Mouse (Mus musculus): ENCODE data around the gene Tsnaxip1. TPM values are rescaled to one million over a fixed set of nuclear protein-coding genes. Genes with fewer than 3 reads are reported as not detected.

Gene Tsnaxip1
- polyA plus RNA-seq, 1 experiment from 2014 or later: 7.2 TPM

DNA sequence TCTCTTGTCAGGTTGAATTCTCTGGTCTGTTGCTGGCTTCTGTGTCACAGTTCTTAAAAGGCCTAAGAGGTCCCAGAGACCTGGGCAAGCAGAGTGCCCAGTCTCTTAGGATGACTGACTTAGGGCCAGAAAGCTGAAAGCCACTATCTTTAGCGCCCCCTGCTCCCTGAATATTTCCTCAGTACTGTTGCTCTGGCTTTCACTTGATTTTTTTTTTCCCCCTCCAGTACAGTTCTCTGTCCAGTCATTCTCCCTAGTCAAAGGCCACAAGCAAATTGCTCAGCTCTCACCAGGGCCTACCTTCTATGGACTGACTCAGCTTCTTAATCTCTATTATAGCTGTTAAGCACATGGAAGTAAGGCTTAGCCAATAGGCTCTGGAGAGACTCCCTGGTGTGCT lies 34.4 kb downstream of the Tsnaxip1 start:
- peaks cover 51% of the 10 kb centered on the region for H3K4me1 ChIP-seq
- no peak for ATAC-seq (ENCODE audit: insufficient number of reproducible peaks, low FRiP score, low TSS enrichment, low read depth)
- H3K36me3 ChIP-seq: peaks cover 34% of the 10 kb centered on the region
- H3K9ac ChIP-seq: peak overlapping the region; percentile 77; the same call in 1 of the 2 replicates
- H3K4me3 ChIP-seq (replicated peaks): peak overlapping the region; percentile 99
- WGBS: 3% methylated on average over 1 of the region's 1 CpGs
- H3K27ac ChIP-seq (replicated peaks): no peak overlapping the region
- no peaks in the 10 kb centered on the region for H3K9me3 ChIP-seq (replicated peaks)
- peak overlapping the region; percentile 75 for H3K4me2 ChIP-seq (replicated peaks)
- H3K27me3 ChIP-seq: no peaks in the 10 kb centered on the region

DNA sequence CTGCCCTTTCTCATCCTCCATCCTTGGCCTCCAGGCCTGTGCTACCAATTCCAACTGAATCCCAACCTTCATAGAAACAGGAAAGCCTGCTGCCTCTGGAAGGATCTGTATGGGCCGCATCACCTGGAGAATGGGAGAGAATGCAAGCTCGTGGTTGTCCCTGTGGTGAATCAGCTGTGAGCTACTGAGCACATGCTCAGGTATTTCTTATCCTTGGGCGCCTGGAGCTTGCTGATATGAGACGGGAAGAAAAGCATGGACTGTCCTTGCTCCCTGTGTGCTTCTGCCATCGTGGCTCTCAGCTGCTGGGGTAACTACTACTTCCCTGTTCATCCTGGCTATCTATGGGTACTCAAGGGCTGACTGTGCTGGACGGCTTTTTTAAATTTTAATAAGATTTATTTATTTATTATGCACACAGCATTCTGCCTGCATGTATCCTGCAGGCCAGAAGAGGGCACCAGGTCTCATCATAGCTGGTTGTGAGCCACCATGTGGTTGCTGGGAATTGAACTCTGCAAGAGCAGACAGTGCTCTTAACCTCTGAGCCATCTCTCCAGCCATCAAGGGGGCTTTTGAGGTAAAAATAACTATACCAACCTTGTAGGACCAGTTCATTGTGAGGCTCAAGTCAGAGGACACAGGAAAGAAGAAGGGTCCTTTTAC lies 39.0 kb downstream of the Tsnaxip1 start:
- H3K4me2 ChIP-seq (replicated peaks): no peak overlapping the region
- no peaks in the 10 kb centered on the region for H3K9me3 ChIP-seq (replicated peaks)
- no peak overlapping the region for H3K27ac ChIP-seq (replicated peaks)
- WGBS: 81% methylated on average over 6 of the region's 6 CpGs
- H3K4me3 ChIP-seq (replicated peaks): no peak overlapping the region
- H3K36me3 ChIP-seq: peaks cover 62% of the 10 kb centered on the region
- H3K27me3 ChIP-seq: no peaks in the 10 kb centered on the region
- ATAC-seq (ENCODE audit: insufficient number of reproducible peaks, low FRiP score, low TSS enrichment, low read depth): no peak
- no peak overlapping the region for H3K9ac ChIP-seq
- H3K4me1 ChIP-seq: peaks cover 16% of the 10 kb centered on the region

DNA sequence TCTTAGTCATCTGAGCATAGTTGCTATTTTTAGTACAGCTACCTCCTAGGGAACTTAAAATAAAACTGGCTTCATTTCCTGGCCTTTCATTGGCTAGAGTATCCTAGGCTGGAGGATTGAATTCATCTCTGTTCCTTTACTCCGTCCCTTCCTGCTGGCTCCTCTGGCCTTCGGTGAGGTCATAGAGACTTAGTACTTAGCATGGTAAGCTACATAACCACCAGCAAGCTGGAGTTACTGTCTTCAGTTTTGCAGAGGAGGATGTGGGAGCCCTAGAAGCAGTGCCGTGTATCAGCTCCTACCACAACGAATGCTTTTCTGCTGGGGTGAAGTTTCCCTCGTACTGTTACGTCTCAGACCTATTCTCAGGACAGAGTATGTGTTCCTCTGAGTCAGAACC lies 46.8 kb downstream of the Tsnaxip1 start:
- Histone ChIP-seq H3K36me3 (peaks cover 84% of the 10 kb centered on the region), H3K9me3 (replicated peaks) (no peaks in the 10 kb centered on the region), H3K27me3 (no peaks in the 10 kb centered on the region), H3K4me1 (no peaks in the 10 kb centered on the region), H3K9ac (no peak overlapping the region), H3K4me3 (replicated peaks) (no peak overlapping the region), H3K27ac (replicated peaks) (no peak overlapping the region), H3K4me2 (replicated peaks) (no peak overlapping the region)
- ATAC-seq (ENCODE audit: insufficient number of reproducible peaks, low FRiP score, low TSS enrichment, low read depth): no peak
- WGBS: 89% methylated on average over 6 of the region's 6 CpGs

DNA sequence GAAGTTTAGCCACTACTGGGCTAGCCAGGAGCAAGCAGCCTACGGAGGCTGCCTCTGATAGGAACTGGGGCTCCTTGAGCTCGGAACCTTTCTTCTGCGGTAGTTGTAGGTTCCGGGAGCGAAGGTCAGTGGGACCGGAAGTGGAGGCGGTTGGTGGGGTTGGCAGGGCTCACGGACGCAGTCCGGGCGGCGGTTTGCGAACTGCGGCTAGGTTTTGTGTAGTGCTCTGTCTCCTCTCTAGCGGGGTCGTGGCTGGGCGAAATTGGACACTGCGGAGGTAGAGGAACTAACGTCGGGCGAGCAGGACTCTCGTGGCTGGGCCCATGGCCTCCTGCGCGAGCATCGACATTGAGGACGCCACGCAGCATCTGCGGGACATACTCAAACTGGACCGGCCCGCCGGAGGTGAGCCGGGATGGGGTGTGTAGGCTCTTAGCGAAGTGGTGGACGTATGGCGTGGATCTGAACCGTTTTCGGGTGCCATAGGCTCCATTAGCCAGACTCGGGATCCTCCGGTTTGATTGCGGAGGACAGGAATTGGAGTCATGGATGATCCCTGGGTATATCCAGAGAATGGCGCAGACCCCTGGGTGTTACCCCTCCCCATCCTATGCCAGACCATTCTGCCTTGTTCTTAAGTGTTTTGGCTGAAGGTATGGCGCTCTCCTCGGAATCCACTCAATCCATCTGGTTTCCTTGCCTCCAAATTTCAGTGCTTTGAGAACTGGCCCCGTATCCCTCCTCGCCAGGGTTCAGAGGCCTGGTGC lies 53.4 kb downstream of the Tsnaxip1 start, which contains the start of gene Edc4:
TSS of gene Edc4 (plus strand) at position 128 of the 767 bp plus-strand sequence.
- ATAC-seq (ENCODE audit: insufficient number of reproducible peaks, low FRiP score, low TSS enrichment, low read depth): peak; percentile 75
- Histone ChIP-seq H3K27ac (replicated peaks) (peak within 1 kb of the TSS; percentile 76), H3K4me1 (peaks cover 19% of the 10 kb centered on the region), H3K27me3 (no peaks in the 10 kb centered on the region), H3K9ac (peak within 1 kb of the TSS; percentile 94), H3K9me3 (replicated peaks) (no peaks in the 10 kb centered on the region), H3K36me3 (peaks cover 58% of the 10 kb centered on the region), H3K4me3 (replicated peaks) (peak within 1 kb of the TSS; percentile 92), H3K4me2 (replicated peaks) (peak within 1 kb of the TSS; percentile 87)
- under 1% methylated on average over 45 of the region's 45 CpGs for WGBS

DNA sequence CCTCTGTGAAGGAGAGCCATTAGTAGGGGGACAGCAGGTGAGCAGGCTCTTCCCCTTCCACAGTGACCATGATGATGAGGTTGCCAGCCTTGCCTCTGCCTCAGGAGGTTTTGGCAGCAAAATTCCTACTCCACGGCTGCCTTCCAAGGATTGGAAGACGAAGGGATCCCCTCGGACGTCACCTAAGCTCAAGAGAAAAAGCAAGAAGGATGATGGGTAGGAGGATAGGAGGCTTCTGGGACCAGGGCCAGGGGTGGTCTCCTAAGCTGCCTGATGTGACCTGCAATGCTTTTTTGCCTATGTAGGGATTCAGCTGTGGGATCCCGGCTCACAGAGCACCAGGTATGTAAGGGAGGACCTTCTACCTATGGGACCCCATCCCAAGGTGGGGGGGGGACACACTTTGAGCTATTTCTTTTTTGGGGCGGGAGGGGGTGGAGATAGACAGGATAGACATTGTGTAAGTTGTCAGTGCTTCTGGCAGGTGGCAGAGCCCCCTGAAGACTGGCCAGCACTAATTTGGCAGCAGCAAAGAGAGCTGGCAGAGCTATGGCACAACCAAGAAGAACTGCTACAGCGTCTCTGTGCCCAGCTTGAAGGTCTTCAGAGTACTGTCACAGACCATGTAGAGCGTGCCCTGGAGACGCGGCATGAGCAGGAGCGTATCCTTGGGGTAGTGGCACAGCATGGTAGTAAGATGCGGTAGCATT lies 62.4 kb downstream of the Tsnaxip1 start:
- Histone ChIP-seq H3K36me3 (peaks cover 91% of the 10 kb centered on the region), H3K4me3 (replicated peaks) (no peak overlapping the region), H3K9ac (no peak overlapping the region), H3K4me2 (replicated peaks) (no peak overlapping the region), H3K9me3 (replicated peaks) (no peaks in the 10 kb centered on the region), H3K27ac (replicated peaks) (no peak overlapping the region), H3K4me1 (peaks cover 6% of the 10 kb centered on the region), H3K27me3 (no peaks in the 10 kb centered on the region)
- 91% methylated on average over 12 of the region's 12 CpGs for WGBS
- ATAC-seq (ENCODE audit: insufficient number of reproducible peaks, low FRiP score, low TSS enrichment, low read depth): no peak

DNA sequence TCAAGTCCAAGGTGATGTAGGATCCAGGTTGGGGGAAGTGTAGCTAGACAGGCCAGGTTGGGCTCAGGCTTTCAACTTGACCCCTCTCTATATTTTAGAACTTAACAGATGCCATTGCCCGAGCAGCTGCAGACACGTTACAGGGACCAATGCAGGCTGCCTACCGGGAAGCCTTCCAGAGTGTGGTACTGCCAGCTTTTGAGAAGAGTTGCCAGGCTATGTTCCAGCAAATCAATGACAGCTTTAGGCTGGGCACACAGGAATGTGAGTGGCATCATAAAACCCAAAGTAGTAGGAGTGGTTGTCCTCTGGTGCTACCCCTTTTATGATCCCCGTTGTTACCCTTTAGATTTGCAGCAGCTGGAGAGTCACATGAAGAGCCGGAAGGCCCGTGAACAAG lies 63.3 kb downstream of the Tsnaxip1 start:
- ATAC-seq (ENCODE audit: insufficient number of reproducible peaks, low FRiP score, low TSS enrichment, low read depth): no peak
- Histone ChIP-seq H3K36me3 (peaks cover 84% of the 10 kb centered on the region), H3K4me3 (replicated peaks) (no peak overlapping the region), H3K4me2 (replicated peaks) (no peak overlapping the region), H3K4me1 (peaks cover 6% of the 10 kb centered on the region), H3K9me3 (replicated peaks) (no peaks in the 10 kb centered on the region), H3K9ac (no peak overlapping the region), H3K27ac (replicated peaks) (no peak overlapping the region), H3K27me3 (no peaks in the 10 kb centered on the region)
- 85% methylated on average over 6 of the region's 6 CpGs for WGBS

DNA sequence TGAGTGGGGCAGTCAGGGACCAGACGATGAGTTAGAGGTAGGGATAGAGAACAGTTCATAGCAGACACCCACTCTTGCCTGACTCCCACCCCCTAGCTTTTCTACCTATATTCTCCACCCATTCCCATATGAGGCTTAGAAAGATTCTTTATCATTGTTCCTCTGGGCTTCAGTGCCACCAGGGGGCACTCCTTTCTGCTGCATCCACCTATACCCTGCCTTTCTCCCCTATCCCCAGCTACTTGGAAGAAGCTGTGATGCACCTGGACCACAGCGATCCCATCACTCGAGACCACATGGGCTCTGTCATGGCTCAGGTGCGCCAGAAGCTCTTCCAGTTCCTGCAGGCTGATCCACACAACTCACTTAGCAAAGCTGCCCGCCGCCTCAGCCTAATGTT lies 64.9 kb downstream of the Tsnaxip1 start:
- WGBS: 82% methylated on average over 6 of the region's 6 CpGs
- no peak for ATAC-seq (ENCODE audit: insufficient number of reproducible peaks, low FRiP score, low TSS enrichment, low read depth)
- peaks cover 69% of the 10 kb centered on the region for H3K36me3 ChIP-seq
- no peak overlapping the region for H3K27ac ChIP-seq (replicated peaks)
- H3K4me2 ChIP-seq (replicated peaks): no peak overlapping the region
- no peak overlapping the region for H3K9ac ChIP-seq
- H3K4me3 ChIP-seq (replicated peaks): no peak overlapping the region
- H3K27me3 ChIP-seq: no peaks in the 10 kb centered on the region
- no peaks in the 10 kb centered on the region for H3K9me3 ChIP-seq (replicated peaks)
- H3K4me1 ChIP-seq: peaks cover 6% of the 10 kb centered on the region

DNA sequence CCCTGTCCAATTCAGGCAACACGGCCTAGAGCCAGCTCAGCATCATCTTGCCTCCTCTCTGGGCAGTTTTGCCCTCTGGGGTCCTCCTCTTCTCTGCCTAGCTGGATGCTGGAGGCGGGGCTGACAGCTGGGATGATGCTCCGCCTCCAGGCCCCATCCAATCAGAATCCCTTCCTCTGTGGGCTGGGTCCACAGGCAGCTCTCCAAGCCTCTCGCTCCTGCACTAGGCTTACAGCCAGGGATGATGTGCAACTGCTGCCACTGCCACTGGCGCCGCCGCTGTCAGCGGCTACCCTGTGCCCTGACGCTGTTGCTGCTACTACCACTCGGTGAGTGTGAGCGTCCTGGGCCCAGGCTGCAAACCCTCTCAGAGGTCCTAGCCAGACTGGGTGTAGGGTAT lies 65.8 kb downstream of the Tsnaxip1 start, which contains the start of gene Nrn1l:
TSS of gene Nrn1l (plus strand) at position 229 of the 400 bp plus-strand sequence.
- Histone ChIP-seq H3K4me2 (replicated peaks) (no peak within 1 kb of the TSS), H3K9ac (no peak within 1 kb of the TSS), H3K36me3 (peaks cover 60% of the 10 kb centered on the region), H3K4me3 (replicated peaks) (no peak within 1 kb of the TSS), H3K4me1 (peaks cover 6% of the 10 kb centered on the region), H3K27ac (replicated peaks) (no peak within 1 kb of the TSS), H3K9me3 (replicated peaks) (no peaks in the 10 kb centered on the region), H3K27me3 (no peaks in the 10 kb centered on the region)
- 6% methylated on average over 11 of the region's 11 CpGs for WGBS
- ATAC-seq (ENCODE audit: insufficient number of reproducible peaks, low FRiP score, low TSS enrichment, low read depth): peak; percentile 84

Other genes starting within 250 kb of the Tsnaxip1 start
- gene Ripor1, start 222.5 kb upstream of the Tsnaxip1 start, polyA plus RNA-seq (2015; fragmentation: Nextera tagmentation; extraction: Ambion mirVana): 21.6 and 24.9 TPM in 2 replicates
- gene Ctcf, start 191.2 kb upstream of the Tsnaxip1 start, polyA plus RNA-seq (2015; fragmentation: Nextera tagmentation; extraction: Ambion mirVana): 118 and 122 TPM in 2 replicates
- 1.7 and 2.3 TPM in 2 replicates for gene Agrp, start 190.3 kb upstream of the Tsnaxip1 start, polyA plus RNA-seq (2015; fragmentation: Nextera tagmentation; extraction: Ambion mirVana)
- 0.77 and 1.0 TPM in 2 replicates for gene Carmil2, start 141.5 kb upstream of the Tsnaxip1 start, polyA plus RNA-seq (2015; fragmentation: Nextera tagmentation; extraction: Ambion mirVana)
- gene Acd, start 126.6 kb upstream of the Tsnaxip1 start, polyA plus RNA-seq (2015; fragmentation: Nextera tagmentation; extraction: Ambion mirVana): 65.0 and 73.3 TPM in 2 replicates
- 17.5 and 20.4 TPM in 2 replicates for gene Pard6a, start 126.6 kb upstream of the Tsnaxip1 start, polyA plus RNA-seq (2015; fragmentation: Nextera tagmentation; extraction: Ambion mirVana)
- 0.20 and 0.37 TPM in 2 replicates for gene 4933405L10Rik, start 120.1 kb upstream of the Tsnaxip1 start, polyA plus RNA-seq (2015; fragmentation: Nextera tagmentation; extraction: Ambion mirVana)
- gene Enkd1, start 119.5 kb upstream of the Tsnaxip1 start, polyA plus RNA-seq (2015; fragmentation: Nextera tagmentation; extraction: Ambion mirVana): 25.7 and 33.4 TPM in 2 replicates
- 21.9 and 23.1 TPM in 2 replicates for gene Gfod2, start 69.1 kb upstream of the Tsnaxip1 start, polyA plus RNA-seq (2015; fragmentation: Nextera tagmentation; extraction: Ambion mirVana)
- 12.5 and 12.9 TPM in 2 replicates for gene Ranbp10, start 381 bp upstream of the Tsnaxip1 start, polyA plus RNA-seq (2015; fragmentation: Nextera tagmentation; extraction: Ambion mirVana)
- gene Cenpt, start 25.5 kb downstream of the Tsnaxip1 start, polyA plus RNA-seq (2015; fragmentation: Nextera tagmentation; extraction: Ambion mirVana): 44.9 and 46.9 TPM in 2 replicates
- 73.2 and 75.8 TPM in 2 replicates for gene Thap11, start 27.4 kb downstream of the Tsnaxip1 start, polyA plus RNA-seq (2015; fragmentation: Nextera tagmentation; extraction: Ambion mirVana)
- gene Nutf2, start 32.8 kb downstream of the Tsnaxip1 start, polyA plus RNA-seq (2015; fragmentation: Nextera tagmentation; extraction: Ambion mirVana): 150 and 188 TPM in 2 replicates
- gene Edc4, start 53.1 kb downstream of the Tsnaxip1 start, polyA plus RNA-seq (2015; fragmentation: Nextera tagmentation; extraction: Ambion mirVana): 48.9 and 56.3 TPM in 2 replicates
- gene Nrn1l, start 65.8 kb downstream of the Tsnaxip1 start, polyA plus RNA-seq (2015; fragmentation: Nextera tagmentation; extraction: Ambion mirVana): 1.7 and 1.8 TPM in 2 replicates
- gene Pskh1, start 72.7 kb downstream of the Tsnaxip1 start, polyA plus RNA-seq (2015; fragmentation: Nextera tagmentation; extraction: Ambion mirVana): 35.8 and 40.2 TPM in 2 replicates
- 1.4 TPM in 2 replicates for gene Ctrl, start 106.1 kb downstream of the Tsnaxip1 start, polyA plus RNA-seq (2015; fragmentation: Nextera tagmentation; extraction: Ambion mirVana)
- gene Psmb10, start 110.7 kb downstream of the Tsnaxip1 start, polyA plus RNA-seq (2015; fragmentation: Nextera tagmentation; extraction: Ambion mirVana): 31.0 and 33.8 TPM in 2 replicates
- gene Lcat, start 115.7 kb downstream of the Tsnaxip1 start, polyA plus RNA-seq (2015; fragmentation: Nextera tagmentation; extraction: Ambion mirVana): 2.8 and 3.3 TPM in 2 replicates
- gene Slc12a4, start 138.4 kb downstream of the Tsnaxip1 start, polyA plus RNA-seq (2015; fragmentation: Nextera tagmentation; extraction: Ambion mirVana): 57.6 and 60.4 TPM in 2 replicates
- not detected in 2 replicates for gene Dpep3, start 151.7 kb downstream of the Tsnaxip1 start, polyA plus RNA-seq (2015; fragmentation: Nextera tagmentation; extraction: Ambion mirVana)
- gene Dus2, start 163.6 kb downstream of the Tsnaxip1 start, polyA plus RNA-seq (2015; fragmentation: Nextera tagmentation; extraction: Ambion mirVana): 22.9 and 26.0 TPM in 2 replicates
- 0.16 TPM in 1 of 2 replicates, not detected in the other for gene Dpep2nb, start 178.2 kb downstream of the Tsnaxip1 start, polyA plus RNA-seq (2015; fragmentation: Nextera tagmentation; extraction: Ambion mirVana)
- 17.2 and 17.5 TPM in 2 replicates for gene Ddx28, start 184.2 kb downstream of the Tsnaxip1 start, polyA plus RNA-seq (2015; fragmentation: Nextera tagmentation; extraction: Ambion mirVana)
- gene Nfatc3, start 231.1 kb downstream of the Tsnaxip1 start, polyA plus RNA-seq (2015; fragmentation: Nextera tagmentation; extraction: Ambion mirVana): 6.9 and 7.5 TPM in 2 replicates

Data from embryonic facial prominence, embryonic 15.5 days (tissue).